Mouse (Mus musculus): ENCODE measurements around the gene Emilin3. TPM values are rescaled to one million over a fixed set of nuclear protein-coding genes. Genes with fewer than 3 reads are reported as not detected.

Emilin3 gene
- polyA plus RNA-seq, 1 experiment from 2014 or later: 0.36 TPM

DNA sequence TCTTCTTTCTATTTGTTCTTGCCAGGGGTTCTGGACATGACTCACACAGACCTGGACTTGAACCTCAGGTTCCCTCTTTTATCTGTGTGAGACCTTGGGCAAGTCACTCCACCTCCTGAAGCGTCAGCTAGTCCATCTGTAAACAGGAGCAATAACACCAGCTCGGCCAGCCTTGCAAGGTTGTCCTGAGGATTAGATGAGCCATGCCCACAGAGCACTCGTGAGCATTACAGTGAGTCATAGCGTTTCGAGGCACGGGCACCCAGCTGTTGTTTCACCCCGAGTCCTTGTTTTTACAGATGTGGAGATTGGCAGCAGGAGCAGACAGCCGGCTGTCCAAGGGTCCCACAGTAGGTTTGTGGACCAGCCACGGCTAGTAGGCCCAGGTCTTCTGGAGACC lies 20.4 kb downstream of the Emilin3 start:
- Histone ChIP-seq H3K9ac (replicated peaks; ENCODE audit: low read depth) (no peak overlapping the region), H3K4me3 (ENCODE audit: low read depth, low read length) (no peak overlapping the region), H3K4me2 (replicated peaks; ENCODE audit: low read depth, low read length) (no peak overlapping the region), H3K27ac (ENCODE audit: low read length) (no peak overlapping the region), H3K27me3 (replicated peaks; ENCODE audit: insufficient read depth, low read length) (no peaks in the 10 kb centered on the region), H3K36me3 (ENCODE audit: insufficient read depth, low read length) (peaks cover 7% of the 10 kb centered on the region; the same call in 1 of the 2 replicates), H3K4me1 (ENCODE audit: insufficient read depth, low read depth, low read length) (no peaks in the 10 kb centered on the region), H3K9me3 (ENCODE audit: low read length) (no peaks in the 10 kb centered on the region)
- DNase-seq (ENCODE audit: low spot score) (no peak), ATAC-seq (no peak)
- TF ChIP-seq CTCF (IDR thresholded peaks at IDR 0.05) (no peak), EP300 (IDR thresholded peaks at IDR 0.05) (no peak)
- 77% methylated on average over 9 of the region's 9 CpGs for WGBS

GRCm38 (mm10) chr2:160891045-160891444 lies 21.1 kb downstream of the Emilin3 start:
- no peaks in the 10 kb centered on the region for H3K9me3 ChIP-seq (ENCODE audit: low read length)
- ATAC-seq: no peak
- WGBS: 56% methylated on average over 5 of the region's 5 CpGs
- H3K36me3 ChIP-seq (ENCODE audit: insufficient read depth, low read length): peaks cover 7% of the 10 kb centered on the region; the same call in 1 of the 2 replicates
- no peak overlapping the region for H3K9ac ChIP-seq (replicated peaks; ENCODE audit: low read depth)
- no peak for TF ChIP-seq EP300 (IDR thresholded peaks at IDR 0.05)
- TF ChIP-seq CTCF (IDR thresholded peaks at IDR 0.05): no peak
- no peaks in the 10 kb centered on the region for H3K27me3 ChIP-seq (replicated peaks; ENCODE audit: insufficient read depth, low read length)
- H3K27ac ChIP-seq (ENCODE audit: low read length): no peak overlapping the region
- DNase-seq (ENCODE audit: low spot score): no peak
- no peaks in the 10 kb centered on the region for H3K4me1 ChIP-seq (ENCODE audit: insufficient read depth, low read depth, low read length)
- H3K4me2 ChIP-seq (replicated peaks; ENCODE audit: low read depth, low read length): no peak overlapping the region
- no peak overlapping the region for H3K4me3 ChIP-seq (ENCODE audit: low read depth, low read length)

GRCm38 (mm10) chr2:160887859-160888258 lies 24.3 kb downstream of the Emilin3 start:
- H3K27ac ChIP-seq (ENCODE audit: low read length): peak overlapping the region; percentile 72
- 2% methylated on average over 26 of the region's 26 CpGs for WGBS
- 0 out of 2 replicates have a peak overlapping the region, but pooled peaks have one; percentile 34 for H3K9ac ChIP-seq (replicated peaks; ENCODE audit: low read depth)
- ATAC-seq (peak; percentile 92), DNase-seq (ENCODE audit: low spot score) (peak; percentile 84)
- H3K36me3 ChIP-seq (ENCODE audit: insufficient read depth, low read length): no peaks in the 10 kb centered on the region
- TF ChIP-seq EP300 (IDR thresholded peaks at IDR 0.05) (no peak), CTCF (IDR thresholded peaks at IDR 0.05) (no peak)
- H3K27me3 ChIP-seq (replicated peaks; ENCODE audit: insufficient read depth, low read length): no peaks in the 10 kb centered on the region
- peak overlapping the region; percentile 74 for H3K4me2 ChIP-seq (replicated peaks; ENCODE audit: low read depth, low read length)
- no peaks in the 10 kb centered on the region for H3K4me1 ChIP-seq (ENCODE audit: insufficient read depth, low read depth, low read length)
- H3K4me3 ChIP-seq (ENCODE audit: low read depth, low read length): peak overlapping the region; percentile 43
- no peaks in the 10 kb centered on the region for H3K9me3 ChIP-seq (ENCODE audit: low read length)

DNA sequence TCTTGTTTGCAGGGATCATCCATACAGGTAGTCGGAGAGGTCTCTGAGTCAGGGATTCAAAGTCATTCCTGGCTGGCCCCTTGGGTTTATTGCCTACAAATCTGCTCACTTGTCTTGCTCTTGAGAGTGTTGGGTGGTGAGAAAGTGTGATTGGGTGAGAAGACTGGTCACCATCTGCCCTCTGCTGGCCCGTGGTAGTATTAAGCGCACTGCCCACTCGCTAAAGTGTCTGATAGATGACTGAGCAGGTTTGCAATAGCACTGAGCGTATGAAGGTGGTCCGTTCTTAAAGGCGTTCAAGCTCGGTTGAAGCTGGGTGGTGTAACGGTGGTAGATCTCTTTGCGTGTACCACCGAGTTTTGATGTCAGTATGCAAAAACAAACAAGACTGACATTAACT lies 24.8 kb downstream of the Emilin3 start:
- Histone ChIP-seq H3K4me1 (ENCODE audit: insufficient read depth, low read depth, low read length) (no peaks in the 10 kb centered on the region), H3K36me3 (ENCODE audit: insufficient read depth, low read length) (no peaks in the 10 kb centered on the region), H3K9ac (replicated peaks; ENCODE audit: low read depth) (no peak overlapping the region), H3K27ac (ENCODE audit: low read length) (no peak overlapping the region; the same call in 1 of the 2 replicates), H3K4me3 (ENCODE audit: low read depth, low read length) (peak overlapping the region; percentile 43), H3K9me3 (ENCODE audit: low read length) (no peaks in the 10 kb centered on the region), H3K4me2 (replicated peaks; ENCODE audit: low read depth, low read length) (peak overlapping the region; percentile 74), H3K27me3 (replicated peaks; ENCODE audit: insufficient read depth, low read length) (no peaks in the 10 kb centered on the region)
- DNase-seq (ENCODE audit: low spot score): peak; percentile 89
- peak; percentile 89 for ATAC-seq
- WGBS: 1% methylated on average over 11 of the region's 11 CpGs
- TF ChIP-seq EP300 (IDR thresholded peaks at IDR 0.05): no peak
- peak; percentile 97 for TF ChIP-seq CTCF (IDR thresholded peaks at IDR 0.05)

DNA sequence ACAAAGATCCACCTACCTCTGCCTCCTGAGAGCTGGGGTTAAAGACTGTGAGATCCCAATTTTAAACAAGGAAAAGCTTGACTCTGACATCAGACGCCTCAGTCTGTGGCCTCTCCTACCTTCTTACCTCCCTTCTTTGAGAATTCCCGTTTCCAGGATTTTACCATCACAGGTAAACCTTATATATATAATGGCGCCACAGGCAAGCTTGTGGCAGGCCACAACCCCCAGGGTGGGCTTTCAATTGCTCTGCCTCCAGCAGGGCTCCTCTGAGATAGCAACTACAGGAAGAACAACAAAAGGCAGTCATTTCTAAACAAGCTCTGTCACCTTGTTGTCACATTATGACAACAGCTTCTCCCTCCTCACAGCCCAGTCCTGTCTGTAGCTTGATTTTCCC lies 25.9 kb downstream of the Emilin3 start:
- no peaks in the 10 kb centered on the region for H3K27me3 ChIP-seq (replicated peaks; ENCODE audit: insufficient read depth, low read length)
- no peak overlapping the region for H3K4me3 ChIP-seq (ENCODE audit: low read depth, low read length)
- no peaks in the 10 kb centered on the region for H3K36me3 ChIP-seq (ENCODE audit: insufficient read depth, low read length)
- H3K9ac ChIP-seq (replicated peaks; ENCODE audit: low read depth): no peak overlapping the region
- H3K9me3 ChIP-seq (ENCODE audit: low read length): no peaks in the 10 kb centered on the region
- DNase-seq (ENCODE audit: low spot score): no peak
- H3K4me2 ChIP-seq (replicated peaks; ENCODE audit: low read depth, low read length): no peak overlapping the region
- H3K27ac ChIP-seq (ENCODE audit: low read length): no peak overlapping the region
- TF ChIP-seq EP300 (IDR thresholded peaks at IDR 0.05) (no peak), CTCF (IDR thresholded peaks at IDR 0.05) (no peak)
- no peak for ATAC-seq
- 83% methylated on average over 3 of the region's 3 CpGs for WGBS
- no peaks in the 10 kb centered on the region for H3K4me1 ChIP-seq (ENCODE audit: insufficient read depth, low read depth, low read length)

DNA sequence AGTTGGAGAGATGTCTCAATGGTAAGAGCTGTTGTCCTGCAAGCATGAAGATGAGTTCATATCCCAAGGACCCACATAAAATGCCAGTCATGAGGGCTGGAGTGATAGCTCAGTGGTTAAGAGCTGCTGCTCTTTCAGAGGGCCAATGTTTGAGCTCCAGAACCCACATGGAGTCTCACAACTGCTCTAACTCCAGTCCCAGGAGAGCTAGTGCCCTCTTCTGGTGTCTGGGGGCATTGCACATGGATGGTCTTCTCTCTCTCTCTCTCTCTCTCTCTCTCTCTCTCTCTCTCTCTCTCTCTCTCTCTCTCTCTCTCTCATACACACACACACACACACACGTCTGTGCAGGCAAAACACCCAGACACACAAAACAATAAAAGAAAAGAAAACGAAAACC lies 27.3 kb downstream of the Emilin3 start:
- Histone ChIP-seq H3K27me3 (replicated peaks; ENCODE audit: insufficient read depth, low read length) (no peaks in the 10 kb centered on the region), H3K4me2 (replicated peaks; ENCODE audit: low read depth, low read length) (no peak overlapping the region), H3K4me3 (ENCODE audit: low read depth, low read length) (no peak overlapping the region), H3K9me3 (ENCODE audit: low read length) (no peaks in the 10 kb centered on the region), H3K36me3 (ENCODE audit: insufficient read depth, low read length) (no peaks in the 10 kb centered on the region), H3K4me1 (ENCODE audit: insufficient read depth, low read depth, low read length) (peaks cover 4% of the 10 kb centered on the region; the same call in 1 of the 2 replicates), H3K9ac (replicated peaks; ENCODE audit: low read depth) (no peak overlapping the region), H3K27ac (ENCODE audit: low read length) (no peak overlapping the region)
- WGBS: 15% methylated on average over 2 of the region's 2 CpGs
- DNase-seq (ENCODE audit: low spot score) (peak; percentile 41), ATAC-seq (no peak)
- TF ChIP-seq CTCF (IDR thresholded peaks at IDR 0.05) (peak; percentile 84), EP300 (IDR thresholded peaks at IDR 0.05) (no peak)

DNA sequence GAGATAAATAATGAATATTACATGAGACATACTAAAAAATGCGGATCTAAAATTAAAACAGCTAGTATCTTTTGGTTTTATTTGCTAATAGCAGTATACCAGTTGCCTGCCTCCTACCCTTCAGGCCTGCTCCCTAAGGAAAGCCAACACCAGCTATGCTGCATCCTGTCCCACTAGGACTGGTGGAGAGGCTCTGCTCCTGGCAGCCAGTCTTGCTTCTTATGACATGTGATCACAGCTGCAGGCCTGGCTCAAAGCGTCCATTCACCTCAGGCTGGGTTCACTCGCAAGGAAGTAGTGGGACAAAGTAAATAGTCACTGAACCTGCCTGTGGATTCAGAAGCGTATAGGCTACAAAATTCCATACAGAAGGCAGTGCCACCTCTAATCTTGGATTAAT lies 28.2 kb downstream of the Emilin3 start:
- no peak overlapping the region for H3K27ac ChIP-seq (ENCODE audit: low read length)
- H3K4me3 ChIP-seq (ENCODE audit: low read depth, low read length): no peak overlapping the region
- no peak overlapping the region for H3K9ac ChIP-seq (replicated peaks; ENCODE audit: low read depth)
- no peaks in the 10 kb centered on the region for H3K27me3 ChIP-seq (replicated peaks; ENCODE audit: insufficient read depth, low read length)
- peaks cover 4% of the 10 kb centered on the region; the same call in 1 of the 2 replicates for H3K4me1 ChIP-seq (ENCODE audit: insufficient read depth, low read depth, low read length)
- ATAC-seq (no peak), DNase-seq (ENCODE audit: low spot score) (peak; percentile 48)
- no peaks in the 10 kb centered on the region for H3K36me3 ChIP-seq (ENCODE audit: insufficient read depth, low read length)
- H3K4me2 ChIP-seq (replicated peaks; ENCODE audit: low read depth, low read length): no peak overlapping the region
- 50% methylated on average over 4 of the region's 4 CpGs for WGBS
- no peaks in the 10 kb centered on the region for H3K9me3 ChIP-seq (ENCODE audit: low read length)
- TF ChIP-seq CTCF (IDR thresholded peaks at IDR 0.05) (no peak), EP300 (IDR thresholded peaks at IDR 0.05) (no peak)
